Mouse (Mus musculus) ES-E14 (cell line): ENCODE measurements around the gene Gm7247. TPM values are rescaled to one million over a fixed set of nuclear protein-coding genes. Genes with fewer than 3 reads are reported as not detected.
A peak's percentile ranks its signal among the peaks of the same experiment; 100 is the strongest.

Experiments used
- DNase-seq: peaks from one replicate; pipeline ENCODE4 v3.0.0-alpha.2; 2013; ENCODE audit warnings: low read depth, low spot score
- H3K27ac ChIP-seq: 2 replicates; pipeline ENCODE4 v1.5.1; 2012; ENCODE audit warnings: low read depth, mild to moderate bottlenecking, low read length, moderate library complexity, mixed read lengths; ENCODE audit not compliant: poor library complexity, insufficient read depth, severe bottlenecking
- H3K36me3 ChIP-seq: 2 replicates; pipeline ENCODE4 v1.6.1; 2012; ENCODE audit warnings: mild to moderate bottlenecking, low read length, moderate library complexity, mixed read lengths; ENCODE audit not compliant: control insufficient read depth, poor library complexity, insufficient read depth, severe bottlenecking
- H3K4me1 ChIP-seq, 2 experiments: fragments of 150-350 bp in 1 of 2; sonication (generic) in 1 of 2; 2 replicates each; pipeline ENCODE4 v1.6.1; 2012; ENCODE audit warnings: low read length in 2 of 2, mild to moderate bottlenecking in 1 of 2, mixed read lengths in 1 of 2; ENCODE audit not compliant: control insufficient read depth in 2 of 2, insufficient read depth in 2 of 2, poor library complexity in 1 of 2
- H3K4me3 ChIP-seq, 2 experiments: fragments of 150-350 bp in 1 of 2; sonication (generic) in 1 of 2; 2 replicates each; pipeline ENCODE4 v1.5.1; 2012; ENCODE audit warnings: low read length in 2 of 2, low read depth in 1 of 2, mild to moderate bottlenecking in 1 of 2, mixed read lengths in 1 of 2; ENCODE audit not compliant: insufficient read depth in 1 of 2, poor library complexity in 1 of 2, severe bottlenecking in 1 of 2
- H3K9ac ChIP-seq: 2 replicates; pipeline ENCODE4 v1.6.1; 2012; ENCODE audit warnings: low read depth, mild to moderate bottlenecking, low read length, mixed read lengths; ENCODE audit not compliant: poor library complexity, insufficient read depth, severe bottlenecking
- H3K9me3 ChIP-seq: fragments of 150-350 bp; sonication (generic); 2 replicates; pipeline ENCODE4 v1.6.1; 2012; ENCODE audit warnings: low read depth, mild to moderate bottlenecking, low read length; ENCODE audit not compliant: control insufficient read depth, insufficient read depth
- CHD2 ChIP-seq: IDR thresholded peaks from 2 replicates; pipeline ENCODE4 v1.6.1; 2014; ENCODE audit warnings: mild to moderate bottlenecking, low read depth, low read length, inconsistent platforms
- HCFC1 ChIP-seq: IDR thresholded peaks from 2 replicates; pipeline ENCODE4 v1.6.1; 2012; ENCODE audit warnings: low read length, inconsistent platforms, borderline replicate concordance; ENCODE audit not compliant: insufficient read depth
- MAFK ChIP-seq: IDR thresholded peaks from 2 replicates; pipeline ENCODE4 v1.6.1; 2014; ENCODE audit warnings: mild to moderate bottlenecking, low read depth, low read length, inconsistent platforms; ENCODE audit not compliant: insufficient read depth
- ZC3H11A ChIP-seq: IDR thresholded peaks from 2 replicates; pipeline ENCODE4 v1.6.1; 2012; ENCODE audit warnings: low read depth, mild to moderate bottlenecking, inconsistent platforms, low read length, borderline replicate concordance
- ZNF384 ChIP-seq: IDR thresholded peaks from 2 replicates; pipeline ENCODE4 v1.6.1; 2012; ENCODE audit warnings: low read depth, low read length, inconsistent platforms
- in situ Hi-C, 2 experiments: fragments of 600-800 bp; cut with MboI; formaldehyde crosslinking; loops; one replicate each; pipeline ENCODE4 v1.15.1; 2025; ENCODE audit warnings: low sequenced_read_pairs in 2 of 2, inconsistent platforms in 1 of 2; ENCODE audit not compliant: unreplicated experiment in 2 of 2
- total RNA-seq: library from RNA; depleted of rRNA; stranded (reverse); fragments of 300-350 nt; gene quantifications from 2 replicates; pipeline ENCODE4 v1.2.3, GENCODE M21; 2012

Gm7247 gene
- total RNA-seq, 1 experiment: not detected

DNA sequence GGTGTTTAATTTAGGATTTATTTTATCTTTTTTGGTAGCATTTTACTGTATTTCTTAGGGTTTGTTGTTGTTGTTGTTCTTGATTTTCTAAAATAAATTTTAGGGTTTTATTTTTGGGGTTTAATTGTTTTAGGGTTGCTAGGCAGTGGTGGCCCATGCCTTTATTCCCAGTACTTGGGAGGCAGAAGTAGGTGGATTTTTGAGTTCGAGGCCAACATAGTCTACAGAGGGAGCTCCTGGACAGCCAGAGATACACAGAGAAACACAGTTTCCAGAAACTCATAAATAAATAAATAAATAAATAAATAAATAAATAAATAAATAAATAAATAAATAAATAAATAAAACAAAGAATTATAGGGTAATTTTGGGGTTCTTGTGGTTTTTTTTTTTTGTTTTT, 122.1 kb downstream of the Gm7247 start:
- DNase-seq: no peak
- Histone ChIP-seq H3K4me3 (no peak overlapping the region), H3K4me1 (no peaks in the 10 kb centered on the region), H3K27ac (no peak overlapping the region), H3K36me3 (no peaks in the 10 kb centered on the region), H3K9me3 (no peaks in the 10 kb centered on the region), H3K9ac (no peak overlapping the region)
- TF ChIP-seq ZC3H11A (no peak), MAFK (no peak), HCFC1 (no peak), ZNF384 (no peak), CHD2 (no peak)
- in situ Hi-C loops: no loop called here

- Histone ChIP-seq H3K4me3 (no peak overlapping the region), H3K4me1 (no peaks in the 10 kb centered on the region), H3K9ac (no peak overlapping the region), H3K27ac (no peak overlapping the region), H3K9me3 (no peaks in the 10 kb centered on the region), H3K36me3 (no peaks in the 10 kb centered on the region)
- in situ Hi-C loops: no loop called here
- no peak for TF ChIP-seq HCFC1
- no peak for DNase-seq
These were observed 124.6 kb downstream of the Gm7247 start for GRCm38 (mm10) chr14:51486111-51486510.

- H3K9me3 ChIP-seq: no peaks in the 10 kb centered on the region
- in situ Hi-C loops: no loop called here
- DNase-seq: no peak
- no peak overlapping the region for H3K4me3 ChIP-seq
- no peak overlapping the region for H3K27ac ChIP-seq
- TF ChIP-seq MAFK: no peak
- TF ChIP-seq CHD2: no peak
- TF ChIP-seq ZNF384: no peak
- TF ChIP-seq HCFC1: no peak
- TF ChIP-seq ZC3H11A: no peak
- H3K36me3 ChIP-seq: no peaks in the 10 kb centered on the region
- H3K4me1 ChIP-seq: no peaks in the 10 kb centered on the region
- H3K9ac ChIP-seq: no peak overlapping the region
These were observed 134.2 kb downstream of the Gm7247 start for GRCm38 (mm10) chr14:51495781-51496180.

- Histone ChIP-seq H3K9ac (no peak overlapping the region), H3K4me1 (no peaks in the 10 kb centered on the region)
- in situ Hi-C loops: no loop called here
These were observed 135.4 kb downstream of the Gm7247 start for GRCm38 (mm10) chr14:51496955-51497354.

DNA sequence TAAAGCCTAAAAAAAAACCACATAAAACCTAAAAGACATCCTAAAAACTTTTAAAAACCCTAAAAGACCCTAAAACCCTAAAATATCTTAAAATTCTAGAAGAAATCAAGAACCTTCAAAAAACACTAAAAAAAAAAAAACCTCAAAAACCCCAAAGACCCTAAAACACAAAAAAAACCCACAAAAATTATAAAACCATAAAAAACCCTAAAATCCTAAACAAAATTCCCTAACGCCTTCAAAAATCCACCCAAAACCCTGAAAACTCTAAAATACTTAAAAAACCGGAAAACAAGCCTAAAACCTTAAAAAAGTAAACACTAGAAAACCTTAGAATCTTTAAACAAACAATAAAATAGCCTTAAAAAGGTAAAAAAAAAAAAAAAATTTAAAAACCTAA, 136.4 kb downstream of the Gm7247 start:
- Histone ChIP-seq H3K9me3 (no peaks in the 10 kb centered on the region), H3K27ac (no peak overlapping the region), H3K4me1 (no peaks in the 10 kb centered on the region), H3K36me3 (no peaks in the 10 kb centered on the region), H3K9ac (no peak overlapping the region), H3K4me3 (no peak overlapping the region)
- TF ChIP-seq CHD2 (no peak), ZNF384 (0 out of 2 replicates have a peak, but pooled peaks have one; percentile 24)
- in situ Hi-C loops: no loop called here
- DNase-seq: no peak

More at GRCm38 (mm10) chr14:51496955-51497354, 135.4 kb downstream of the Gm7247 start:
- Histone ChIP-seq H3K9me3 (no peaks in the 10 kb centered on the region), H3K4me3 (no peak overlapping the region), H3K36me3 (no peaks in the 10 kb centered on the region), H3K27ac (no peak overlapping the region)
- TF ChIP-seq MAFK: no peak
- no peak for TF ChIP-seq HCFC1
- TF ChIP-seq ZC3H11A: no peak
- TF ChIP-seq CHD2: no peak
- 0 out of 2 replicates have a peak, but pooled peaks have one; percentile 65 for TF ChIP-seq ZNF384
- DNase-seq: no peak
